Mouse (Mus musculus): ENCODE data around the gene Oxsr1.
"Not testable (repeated sequence)": the region's sequence is repeated elsewhere in the genome, so short reads cannot be mapped to it uniquely, and the experiment has no call there.

Gene Oxsr1

GRCm38 (mm10) chr9:119271496-119271895 is 50.7 kb downstream of the Oxsr1 start:
- DNase-seq (ENCODE audit: low spot score in 2 of 2) = no peak

GRCm38 (mm10) chr9:119268588-119269145 is 53.6 kb downstream of the Oxsr1 start:
- DNase-seq (ENCODE audit: low spot score in 2 of 2) = peak; percentile 30 to 56

- no peak for DNase-seq (ENCODE audit: low spot score in 2 of 2)
These were observed 54.1 kb downstream of the Oxsr1 start for GRCm38 (mm10) chr9:119268120-119268519.

GRCm38 (mm10) chr9:119266121-119266395 is 56.2 kb downstream of the Oxsr1 start:
- not testable (repeated sequence) for DNase-seq (ENCODE audit: low spot score in 2 of 2)

- not testable (repeated sequence) for DNase-seq (ENCODE audit: low spot score in 2 of 2)
These were observed 56.7 kb downstream of the Oxsr1 start for GRCm38 (mm10) chr9:119265373-119266120.

- no peak for DNase-seq (ENCODE audit: low spot score in 2 of 2)
These were observed 59.2 kb downstream of the Oxsr1 start for GRCm38 (mm10) chr9:119263067-119263466.

- no peak for DNase-seq (ENCODE audit: low spot score in 2 of 2)
These were observed 61.4 kb downstream of the Oxsr1 start for GRCm38 (mm10) chr9:119260825-119261224.

GRCm38 (mm10) chr9:119258785-119259184 is 63.4 kb downstream of the Oxsr1 start:
- DNase-seq (ENCODE audit: low spot score in 2 of 2) = no peak

- no peak for DNase-seq (ENCODE audit: low spot score in 2 of 2)
These were observed 64.1 kb downstream of the Oxsr1 start for GRCm38 (mm10) chr9:119258128-119258527.

GRCm38 (mm10) chr9:119256161-119256560 is 66.1 kb downstream of the Oxsr1 start:
- no peak for DNase-seq (ENCODE audit: low spot score in 2 of 2)

- no peak for DNase-seq (ENCODE audit: low spot score in 2 of 2)
These were observed 67.1 kb downstream of the Oxsr1 start for GRCm38 (mm10) chr9:119255096-119255495.

- no peak for DNase-seq (ENCODE audit: low spot score in 2 of 2)
These were observed 68.0 kb downstream of the Oxsr1 start for GRCm38 (mm10) chr9:119254187-119254586.

GRCm38 (mm10) chr9:119247996-119248395 is 74.2 kb downstream of the Oxsr1 start:
- DNase-seq (ENCODE audit: low spot score in 2 of 2) = no peak

- DNase-seq (ENCODE audit: low spot score in 2 of 2) = no peak
These were observed 75.4 kb downstream of the Oxsr1 start for GRCm38 (mm10) chr9:119246826-119247225.

GRCm38 (mm10) chr9:119243981-119244380 is 78.2 kb downstream of the Oxsr1 start:
- no peak for DNase-seq (ENCODE audit: low spot score in 2 of 2)

GRCm38 (mm10) chr9:119241169-119241865 is 80.9 kb downstream of the Oxsr1 start:
- DNase-seq (ENCODE audit: low spot score in 2 of 2) = no peak

- DNase-seq (ENCODE audit: low spot score in 2 of 2) = peak in 1 of 2 experiments; percentile 26
These were observed 81.8 kb downstream of the Oxsr1 start for GRCm38 (mm10) chr9:119240286-119240997.

- DNase-seq (ENCODE audit: low spot score in 2 of 2) = no peak
These were observed 83.0 kb downstream of the Oxsr1 start for GRCm38 (mm10) chr9:119239274-119239673.

GRCm38 (mm10) chr9:119238796-119239195 is 83.4 kb downstream of the Oxsr1 start:
- DNase-seq (ENCODE audit: low spot score in 2 of 2) = no peak

GRCm38 (mm10) chr9:119231552-119231951 is 90.7 kb downstream of the Oxsr1 start:
- DNase-seq (ENCODE audit: low spot score in 2 of 2) = no peak

- DNase-seq (ENCODE audit: low spot score in 2 of 2) = no peak
These were observed 91.4 kb downstream of the Oxsr1 start for GRCm38 (mm10) chr9:119230829-119231228.

- DNase-seq (ENCODE audit: low spot score in 2 of 2) = no peak
These were observed 102.0 kb downstream of the Oxsr1 start for GRCm38 (mm10) chr9:119220249-119220648.

Measured in frontal cortex, postnatal 36 days (tissue).